Mouse (Mus musculus) embryonic fibroblast, embryonic 13.5 days (primary cell): Measurements from ENCODE around the gene Ap2a2. TPM values are rescaled to one million over a fixed set of nuclear protein-coding genes. Genes with fewer than 3 reads are reported as not detected.

Experiments used
- H3K27ac ChIP-seq: 2 replicates; pipeline ENCODE4 v1.5.1; 2012; ENCODE audit warnings: low read length, control low read depth, inconsistent platforms; ENCODE audit not compliant: insufficient read depth
- H3K4me1 ChIP-seq: 2 replicates; pipeline ENCODE4 v1.6.1; 2011; ENCODE audit warnings: low read length; ENCODE audit not compliant: control insufficient read depth, insufficient read depth
- H3K4me3 ChIP-seq: 2 replicates; pipeline ENCODE4 v1.5.1; 2011; ENCODE audit warnings: mild to moderate bottlenecking, control low read depth, low read length; ENCODE audit not compliant: insufficient read depth
- CTCF ChIP-seq: IDR thresholded peaks from 2 replicates; pipeline ENCODE4 v1.5.1; 2011; ENCODE audit warnings: mild to moderate bottlenecking, control low read depth, low read length, moderate library complexity, borderline replicate concordance; ENCODE audit not compliant: insufficient read depth
- POLR2A ChIP-seq: IDR thresholded peaks from 2 replicates; pipeline ENCODE4 v1.6.1; 2011; ENCODE audit warnings: low read depth, mild to moderate bottlenecking, control low read depth, low read length, moderate library complexity
- polyA plus RNA-seq: library from polyadenylated mRNA; stranded (reverse); fragments of >200 nt; gene quantifications from 2 replicates; pipeline ENCODE4 v1.2.4, GENCODE M21; 2011; ENCODE audit warnings: low read depth; ENCODE audit not compliant: missing spikeins, insufficient read length

Gene Ap2a2
- polyA plus RNA-seq, 1 experiment, result 128 TPM

DNA sequence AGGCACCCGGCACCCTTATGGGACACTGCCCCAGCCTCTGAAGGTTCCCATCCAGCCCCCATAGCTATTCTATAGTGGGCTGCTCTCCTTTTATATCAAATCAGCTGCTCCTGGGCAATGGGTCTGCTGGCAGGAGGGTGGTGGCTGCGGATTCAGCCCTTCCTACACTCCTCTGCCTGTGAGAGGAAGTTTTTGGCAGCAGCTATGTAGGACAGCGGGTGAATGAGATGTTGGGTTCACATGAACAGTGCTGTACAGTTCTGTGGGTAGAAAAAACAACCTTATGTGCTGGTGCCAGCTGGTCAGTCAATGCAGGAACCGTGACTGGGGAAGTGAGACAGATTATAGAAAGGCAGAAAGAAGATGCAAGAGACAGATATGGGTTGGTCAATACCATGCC lies 116.9 kb downstream of the Ap2a2 start:
- no peak for TF ChIP-seq CTCF
- TF ChIP-seq POLR2A, result no peak
- Histone ChIP-seq H3K27ac (no peak overlapping the region), H3K4me3 (no peak overlapping the region), H3K4me1 (no peaks in the 10 kb centered on the region)

Other genes starting within 250 kb of the Ap2a2 start
- gene Deaf1, start 234.5 kb upstream of the Ap2a2 start, polyA plus RNA-seq, result 30.5 and 37.2 TPM in 2 replicates
- gene Tmem80, start 234.4 kb upstream of the Ap2a2 start, polyA plus RNA-seq, result 24.6 and 25.4 TPM in 2 replicates
- gene Eps8l2, start 223.3 kb upstream of the Ap2a2 start, polyA plus RNA-seq, result 4.2 and 9.1 TPM in 2 replicates
- gene Taldo1, start 170.0 kb upstream of the Ap2a2 start, polyA plus RNA-seq, result 93.0 and 121 TPM in 2 replicates
- 30.5 and 41.5 TPM in 2 replicates for gene Gatd1, start 148.0 kb upstream of the Ap2a2 start, polyA plus RNA-seq
- 4.9 and 5.4 TPM in 2 replicates for gene Cend1, start 132.7 kb upstream of the Ap2a2 start, polyA plus RNA-seq
- gene Slc25a22, start 124.3 kb upstream of the Ap2a2 start, polyA plus RNA-seq, result 24.0 and 26.9 TPM in 2 replicates
- 12.4 and 18.1 TPM in 2 replicates for gene Pidd1, start 118.1 kb upstream of the Ap2a2 start, polyA plus RNA-seq
- gene Rplp2, start 114.8 kb upstream of the Ap2a2 start, polyA plus RNA-seq, result 1,600 and 1,818 TPM in 2 replicates
- gene Pnpla2, start 107.0 kb upstream of the Ap2a2 start, polyA plus RNA-seq, result 18.9 and 26.7 TPM in 2 replicates
- 1.3 and 2.7 TPM in 2 replicates for gene Cracr2b, start 101.1 kb upstream of the Ap2a2 start, polyA plus RNA-seq
- 58.4 and 94.0 TPM in 2 replicates for gene Cd151, start 94.8 kb upstream of the Ap2a2 start, polyA plus RNA-seq
- gene Polr2l, start 87.0 kb upstream of the Ap2a2 start, polyA plus RNA-seq, result 13.1 and 24.1 TPM in 2 replicates
- 184 and 207 TPM in 2 replicates for gene Tspan4, start 86.9 kb upstream of the Ap2a2 start, polyA plus RNA-seq
- gene Chid1, start 22.3 kb upstream of the Ap2a2 start, polyA plus RNA-seq, result 45.8 and 48.7 TPM in 2 replicates
- not detected in 2 replicates for gene Muc6, start 93.1 kb downstream of the Ap2a2 start, polyA plus RNA-seq
- gene Muc2, start 128.2 kb downstream of the Ap2a2 start, polyA plus RNA-seq, result 0.21 and 0.83 TPM in 2 replicates
- not detected in 2 replicates for gene Muc5ac, start 226.8 kb downstream of the Ap2a2 start, polyA plus RNA-seq